Mouse (Mus musculus): ENCODE data around the gene Ppp1r3a.

- TF ChIP-seq CTCF (IDR thresholded peaks at IDR 0.05; ENCODE audit: insufficient read depth, low read length) = no peak
- TF ChIP-seq POLR2A (IDR thresholded peaks at IDR 0.05; ENCODE audit: borderline replicate concordance, extremely low read depth, low read depth, low read length) = no peak
Measured at GRCm38 (mm10) chr6:14715129-14715989, 39.7 kb downstream of the Ppp1r3a start.

Measured in lung, adult 2 months (tissue).